Mouse (Mus musculus): ENCODE measurements around the gene Cacna1s.

DNA sequence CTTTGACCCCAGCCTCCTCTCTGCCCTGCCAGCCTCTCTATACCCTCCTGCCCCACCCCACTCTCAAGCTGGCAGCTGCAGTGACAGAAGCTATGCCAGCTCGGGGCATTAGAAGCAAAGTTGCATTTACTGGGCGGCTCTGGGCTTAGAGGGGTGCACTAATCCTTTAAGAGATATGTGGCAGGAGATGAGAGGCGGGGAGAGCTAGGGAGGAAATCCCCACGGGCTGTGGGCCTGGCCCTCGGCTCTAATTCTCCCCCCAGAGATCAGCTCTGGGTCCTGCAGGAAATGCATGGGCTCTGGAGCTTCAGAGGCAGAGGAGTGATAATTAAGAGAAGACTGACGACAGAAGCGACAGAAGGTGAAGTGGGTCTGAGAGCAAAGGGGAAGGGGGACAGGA lies 19.6 kb upstream of the Cacna1s start:
- TF ChIP-seq CTCF (conservative IDR thresholded peaks at IDR 0.05; ENCODE audit: low read length) (no peak), POU5F1 (IDR thresholded peaks at IDR 0.05; ENCODE audit: borderline replicate concordance, low read length) (no peak)

Measured in E14TG2a.4 (cell line).